Mouse (Mus musculus): ENCODE measurements at regions not wholly inside any gene's neighbourhood (a gene's known extent, or its start where the extent isn't known, plus 50 kb on each side); places are given as distances from the start of the nearest gene placed in this dataset.

- no peak for DNase-seq (ENCODE audit: low read depth, low spot score)
Measured at GRCm38 (mm10) chr3:133750061-133750460, 205.1 kb upstream of the Tet2 start.

- no peak for DNase-seq (ENCODE audit: low read depth, low spot score)
Measured at GRCm38 (mm10) chr3:133750606-133751005, 205.7 kb upstream of the Tet2 start.

DNA sequence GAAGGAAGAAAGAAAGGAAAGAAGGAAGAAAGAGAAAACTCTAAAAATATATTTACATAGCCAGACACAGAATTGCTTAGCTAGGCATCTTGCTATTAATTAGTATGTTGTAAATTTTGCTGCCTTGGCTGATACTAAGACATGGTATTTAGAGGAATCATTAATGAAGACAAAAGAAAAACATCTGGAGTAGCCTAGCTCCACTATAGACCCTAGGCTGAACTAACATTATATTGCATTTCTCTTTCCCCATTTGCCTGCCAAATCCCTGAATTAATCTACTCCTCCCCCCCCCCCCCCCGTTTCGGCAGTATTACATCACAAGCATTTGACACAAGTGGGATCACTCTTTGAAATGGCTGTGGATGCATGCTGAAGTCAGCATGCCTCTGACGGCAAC, 206.1 kb upstream of the Tet2 start:
- no peak for DNase-seq (ENCODE audit: low read depth, low spot score)

DNA sequence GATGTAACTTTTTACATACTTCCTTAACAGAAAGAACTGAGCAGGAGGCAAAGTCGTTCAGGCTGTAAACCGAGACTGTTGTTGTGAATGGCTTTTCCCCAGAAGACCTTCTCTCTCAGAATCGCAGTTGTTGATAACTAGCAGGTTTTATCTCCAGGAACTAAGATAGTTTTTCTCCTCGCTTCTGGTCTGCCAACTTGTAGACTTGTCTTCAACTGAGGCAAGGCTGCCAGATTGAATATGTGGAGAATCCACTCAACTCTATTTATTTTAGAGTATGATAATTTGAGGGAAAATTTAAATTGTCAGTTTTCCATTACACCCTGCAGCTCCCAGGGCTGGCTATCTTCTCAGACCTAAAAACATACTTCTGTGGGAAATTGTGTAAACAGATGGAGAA, 206.6 kb upstream of the Tet2 start:
- no peak for DNase-seq (ENCODE audit: low read depth, low spot score)

DNA sequence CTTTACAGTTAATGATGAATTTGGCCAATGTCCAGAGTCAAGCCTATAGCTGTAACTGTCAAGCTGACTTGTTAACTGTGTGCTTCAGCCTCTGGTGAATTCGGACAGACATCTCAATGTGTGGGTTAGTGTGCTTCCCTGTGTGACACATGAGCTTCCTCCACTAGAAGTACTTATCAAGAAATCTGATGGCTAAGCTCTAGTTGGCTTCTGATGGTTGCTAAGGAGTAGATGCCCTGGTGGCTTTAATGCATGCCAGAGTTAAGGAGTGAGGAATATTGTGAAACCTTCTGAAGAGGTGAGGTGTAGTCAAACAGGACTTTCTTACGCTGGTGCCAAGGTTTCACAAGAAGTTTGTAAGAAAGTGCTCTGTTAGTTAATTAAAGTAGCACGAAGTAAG, 208.1 kb upstream of the Tet2 start:
- no peak for DNase-seq (ENCODE audit: low read depth, low spot score)

GRCm38 (mm10) chr3:133754006-133754910, 209.3 kb upstream of the Tet2 start:
- no peak for DNase-seq (ENCODE audit: low read depth, low spot score)

- DNase-seq (ENCODE audit: low read depth, low spot score) = no peak
Measured at GRCm38 (mm10) chr3:133754911-133755259, 209.9 kb upstream of the Tet2 start.

- no peak for DNase-seq (ENCODE audit: low read depth, low spot score)
Measured at GRCm38 (mm10) chr3:133757756-133758420, 212.9 kb upstream of the Tet2 start.

GRCm38 (mm10) chr3:133758421-133758820, 213.5 kb upstream of the Tet2 start:
- DNase-seq (ENCODE audit: low read depth, low spot score) = peak; percentile 8

DNA sequence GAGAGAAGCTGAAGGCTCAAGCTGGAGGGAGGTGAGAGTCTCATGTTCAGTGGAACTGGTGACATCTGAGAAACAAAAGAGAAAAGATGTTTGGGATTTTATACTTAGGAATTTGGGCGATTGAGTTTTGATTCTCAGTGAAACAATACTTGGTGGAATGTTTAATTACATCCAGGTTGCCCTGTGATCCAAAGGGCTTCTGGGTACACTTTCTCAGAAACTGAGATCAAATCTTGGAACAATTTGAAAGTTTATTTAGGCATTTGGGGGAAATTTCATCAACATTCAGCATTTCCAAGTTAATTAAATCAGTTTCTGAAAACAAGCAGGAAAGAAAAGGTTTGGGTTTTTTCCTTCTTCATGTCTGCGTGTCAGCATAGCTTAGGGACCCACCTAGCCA, 214.7 kb upstream of the Tet2 start:
- no peak for DNase-seq (ENCODE audit: low read depth, low spot score)

DNA sequence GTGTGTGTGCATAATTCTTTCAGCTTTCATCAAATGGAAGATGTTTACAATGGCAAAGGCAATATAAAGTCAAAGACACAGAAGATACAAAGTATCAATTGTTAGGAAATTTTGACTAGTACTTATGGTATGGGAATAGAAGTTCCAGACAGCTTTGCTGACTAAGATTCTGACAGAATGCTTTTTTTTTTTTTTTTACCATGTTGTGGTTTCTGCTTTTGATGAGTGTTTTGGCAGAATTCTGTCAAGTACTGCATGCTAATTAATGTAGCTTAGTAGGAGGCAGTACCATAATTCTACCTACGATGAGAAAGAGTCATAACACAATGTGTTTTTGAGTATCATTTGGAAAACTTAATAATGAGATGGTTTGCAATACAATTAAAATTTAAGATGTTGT, 215.3 kb upstream of the Tet2 start:
- no peak for DNase-seq (ENCODE audit: low read depth, low spot score)

DNA sequence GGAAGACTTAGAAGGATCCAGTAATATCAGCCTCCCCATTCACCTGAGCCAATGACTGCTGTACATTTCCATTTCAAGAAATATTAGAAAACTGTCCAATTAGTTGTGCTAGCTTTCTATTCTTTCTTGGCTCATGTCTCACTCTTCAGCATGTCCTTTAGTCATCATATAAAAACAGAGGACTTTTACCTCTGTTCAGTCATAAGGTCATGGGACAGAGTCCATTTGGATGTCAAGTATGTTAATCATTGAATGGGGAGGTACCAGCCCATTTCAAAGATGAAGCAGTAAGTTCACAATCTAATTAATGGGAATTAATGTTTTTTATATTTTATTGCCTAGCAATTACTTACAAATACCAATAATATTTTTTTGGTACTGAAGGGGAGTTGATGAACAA, 218.8 kb upstream of the Tet2 start:
- DNase-seq (ENCODE audit: low read depth, low spot score) = no peak

DNA sequence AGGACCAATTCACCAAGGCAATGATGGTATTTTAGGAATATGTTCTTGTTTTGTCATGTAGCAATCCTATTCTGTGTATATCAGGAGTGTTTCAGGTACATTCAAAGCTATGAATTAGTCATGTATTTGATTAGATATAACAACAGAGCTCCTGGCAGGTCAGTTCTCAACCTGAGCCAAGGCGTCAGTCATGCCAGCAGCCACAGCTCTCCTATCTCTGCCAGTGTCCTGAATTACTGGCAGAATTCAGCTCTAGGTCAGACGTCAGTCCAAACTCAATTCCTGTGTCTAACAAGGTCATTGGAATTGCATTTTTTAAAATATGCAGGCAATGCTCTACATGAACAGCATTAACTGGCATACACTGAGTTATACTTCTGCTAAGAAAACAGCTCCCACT, 228.6 kb upstream of the Tet2 start:
- no peak for DNase-seq (ENCODE audit: low read depth, low spot score)

- DNase-seq (ENCODE audit: low read depth, low spot score) = no peak
Measured at GRCm38 (mm10) chr3:133774229-133774628, 229.3 kb upstream of the Tet2 start.

- DNase-seq (ENCODE audit: low read depth, low spot score) = no peak
Measured at GRCm38 (mm10) chr3:133776013-133776412, 231.1 kb upstream of the Tet2 start.

DNA sequence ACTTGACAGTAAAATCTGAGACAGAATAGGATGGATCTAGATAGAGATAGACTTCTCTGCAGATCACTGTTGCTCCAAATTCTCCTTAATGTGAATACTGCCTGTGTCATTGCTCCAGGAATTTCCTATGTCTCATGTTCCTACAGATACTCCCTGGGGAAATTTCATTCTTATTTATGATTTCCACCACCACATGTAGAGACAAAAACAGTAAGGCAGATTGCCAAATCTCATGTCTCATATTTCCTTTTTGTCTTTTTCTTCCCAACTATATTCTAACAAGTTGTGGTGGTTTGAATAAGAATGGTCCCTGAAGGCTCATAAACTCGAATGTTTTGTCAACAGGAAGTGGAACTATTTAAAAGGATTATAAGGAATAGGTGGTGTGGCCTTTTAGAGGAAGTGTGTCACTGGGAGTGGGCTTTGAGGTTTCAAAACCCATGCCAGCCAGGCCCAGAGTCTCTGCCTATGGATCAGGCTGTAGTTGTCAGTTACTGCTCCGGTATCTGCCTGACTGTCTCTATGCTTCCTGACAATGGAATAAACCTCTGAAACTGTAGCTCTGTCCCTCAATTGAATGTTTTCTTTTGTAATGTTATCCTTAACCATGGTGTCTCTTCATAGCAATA, 234.3 kb upstream of the Tet2 start:
- DNase-seq (ENCODE audit: low read depth, low spot score) = no peak

GRCm38 (mm10) chr3:133783060-133783459, 238.1 kb upstream of the Tet2 start:
- no peak for DNase-seq (ENCODE audit: low read depth, low spot score)

DNA sequence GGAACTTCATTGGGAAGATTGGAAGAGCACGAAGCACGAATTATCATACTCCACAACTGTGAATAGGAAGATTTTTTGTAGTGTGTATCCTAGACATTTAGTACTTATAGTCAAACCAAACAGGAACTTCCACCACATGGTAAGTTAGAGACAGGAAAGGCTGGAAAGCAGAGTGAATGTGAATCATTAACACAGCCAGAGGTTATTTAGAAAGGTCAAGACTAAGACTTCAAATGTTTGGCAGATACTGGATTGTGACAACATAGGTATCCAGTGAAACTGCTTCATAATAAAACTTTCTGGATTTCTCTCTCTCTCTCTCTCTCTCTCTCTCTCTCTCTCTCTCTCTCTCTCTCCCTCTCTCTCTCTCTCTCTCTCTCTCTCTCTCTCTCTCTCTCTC, 246.4 kb upstream of the Tet2 start:
- no peak for DNase-seq (ENCODE audit: low read depth, low spot score)

DNA sequence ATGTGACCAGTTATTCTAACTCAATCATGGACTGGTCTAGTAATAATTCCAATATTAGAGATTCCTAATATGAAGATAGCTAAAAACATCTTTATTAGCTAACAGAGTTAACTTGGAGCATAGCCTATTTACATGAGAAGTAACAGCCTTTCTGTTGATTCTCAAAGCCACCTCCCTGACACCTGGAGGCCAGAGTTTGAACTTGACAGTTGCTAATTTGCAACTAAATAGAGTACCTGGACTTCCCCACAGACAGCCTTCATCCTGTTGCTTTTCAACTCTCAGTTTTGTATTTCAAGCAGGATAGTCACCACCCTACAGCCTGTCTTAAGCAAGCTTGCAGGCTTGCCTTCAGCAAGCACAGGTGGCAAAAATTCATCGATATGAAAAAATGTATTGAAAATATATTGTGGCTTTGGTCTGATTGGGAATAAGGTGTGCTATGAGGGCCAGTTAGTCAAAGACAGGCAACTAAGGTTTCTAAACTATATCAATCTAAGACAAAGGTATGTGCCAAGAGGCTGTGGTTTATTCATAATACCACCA, 264.1 kb upstream of the Tet2 start:
- no peak for DNase-seq (ENCODE audit: low read depth, low spot score)

DNA sequence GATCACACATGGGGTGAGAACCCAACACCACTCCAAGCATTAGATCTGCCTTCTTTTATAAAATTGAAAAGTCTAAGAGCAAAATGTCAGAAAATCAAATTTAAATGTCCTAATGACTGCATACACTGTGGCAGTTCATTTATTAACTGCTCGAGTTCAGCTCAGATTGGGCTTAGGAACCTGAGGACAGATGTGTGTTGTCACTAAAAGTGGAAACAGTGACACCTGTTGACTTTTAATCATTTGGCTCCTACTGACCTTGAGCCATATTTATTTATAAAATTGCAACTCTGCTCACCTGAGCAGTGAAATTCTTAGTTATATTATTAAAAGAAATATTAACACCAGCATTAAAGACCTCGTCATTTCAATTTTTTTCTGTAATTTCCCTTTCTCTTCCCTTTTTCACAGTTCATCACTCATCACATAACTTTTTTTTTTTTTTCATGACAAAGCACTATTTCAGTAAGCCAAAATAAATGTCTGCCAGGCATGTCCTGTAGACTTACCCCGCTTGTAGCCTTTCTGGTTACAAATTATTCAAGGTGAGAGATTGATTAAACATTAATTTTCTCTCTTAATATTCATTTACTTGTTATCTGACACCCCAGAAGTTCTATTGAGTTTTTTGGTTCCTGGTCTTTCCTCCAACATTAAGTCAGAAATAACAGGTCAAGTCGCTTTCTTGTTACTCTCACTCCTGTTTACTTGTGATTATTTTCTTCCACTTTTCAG, 274.2 kb upstream of the Tet2 start:
- no peak for DNase-seq (ENCODE audit: low read depth, low spot score)

- no peak for DNase-seq (ENCODE audit: low read depth, low spot score)
Measured at GRCm38 (mm10) chr3:133833739-133834391, 288.9 kb upstream of the Tet2 start.

Measured in skeletal muscle tissue, adult 2 months (tissue).